Mouse (Mus musculus) megakaryocyte, embryonic 14.5 days (primary cell): ENCODE measurements around the gene Kif13a.

Source experiments
- FLI1 ChIP-seq: IDR thresholded peaks from 2 replicates; pipeline ENCODE4 v1.6.1; 2012; ENCODE audit warnings: low read length, inconsistent platforms, mixed read lengths
- GATA1 ChIP-seq: IDR thresholded peaks from 3 replicates; pipeline ENCODE4 v1.6.1; 2012; ENCODE audit warnings: mixed read lengths, low read length, inconsistent platforms, borderline replicate concordance

GRCm38 (mm10) chr13:46748138-46748873 lies 181.4 kb downstream of the Kif13a start:
- TF ChIP-seq GATA1 (no peak), FLI1 (no peak)
